Mouse (Mus musculus) forebrain, embryonic 15.5 days (tissue): Measurements from ENCODE around the gene Ddb1. TPM values are rescaled to one million over a fixed set of nuclear protein-coding genes. Genes with fewer than 3 reads are reported as not detected.

Experiments used
- ATAC-seq: fragments of 200-750 bp; cut with Nextera tagmentation; replicated peaks from 2 replicates; pipeline ENCODE4 v1.8.0; 2017; ENCODE audit warnings: mild to moderate bottlenecking, moderate TSS enrichment, moderate library complexity
- H3K27ac ChIP-seq: fragments of 300-500 bp; sonication (generic); replicated peaks from 2 replicates; pipeline ENCODE4 v1.5.1; 2015; ENCODE audit warnings: mild to moderate bottlenecking, inconsistent platforms
- H3K27me3 ChIP-seq: fragments of 300-500 bp; sonication (generic); 2 replicates; pipeline ENCODE4 v1.6.1; 2015; ENCODE audit warnings: inconsistent platforms
- H3K36me3 ChIP-seq: fragments of 300-500 bp; sonication (generic); 2 replicates; pipeline ENCODE4 v1.6.1; 2015; ENCODE audit warnings: mild to moderate bottlenecking, inconsistent platforms
- H3K4me1 ChIP-seq: fragments of 300-500 bp; sonication (generic); 2 replicates; pipeline ENCODE4 v1.6.1; 2015; ENCODE audit warnings: inconsistent platforms
- H3K4me2 ChIP-seq: fragments of 300-500 bp; sonication (generic); replicated peaks from 2 replicates; pipeline ENCODE4 v1.6.1; 2015; ENCODE audit warnings: mild to moderate bottlenecking, inconsistent platforms
- H3K4me3 ChIP-seq: fragments of 300-500 bp; sonication (generic); 2 replicates; pipeline ENCODE4 v1.5.1; 2015; ENCODE audit warnings: mild to moderate bottlenecking, inconsistent platforms
- H3K9ac ChIP-seq: fragments of 300-500 bp; sonication (generic); replicated peaks from 2 replicates; pipeline ENCODE4 v1.6.1; 2015; ENCODE audit warnings: mild to moderate bottlenecking, inconsistent platforms
- H3K9me3 ChIP-seq: fragments of 300-500 bp; sonication (generic); 2 replicates; pipeline ENCODE4 v1.6.1; 2016; ENCODE audit warnings: inconsistent platforms
- WGBS: fragments of 180-500 bp; shearing (Covaris S2); methylation state at CpG from one replicate; pipeline ENCODE4 v1.1.7; 2015; ENCODE audit warnings: mixed read lengths; 5-methylcytosine and 5-hydroxymethylcytosine counted together
- polyA plus RNA-seq: library from polyadenylated mRNA; unstranded; fragments of >200 nt; fragmentation: Nextera tagmentation; extraction: Ambion mirVana; gene quantifications from 2 replicates; pipeline ENCODE4 v1.2.1, GENCODE M21; 2015

The Ddb1 gene
- polyA plus RNA-seq, 1 experiment from 2014 or later = 264 TPM

GRCm38 (mm10) chr19:10599648-10600047 is 5.5 kb upstream of the Ddb1 start:
- WGBS = 90% methylated on average over 2 of the region's 2 CpGs
- H3K4me1 ChIP-seq = peaks cover 21% of the 10 kb centered on the region
- no peak overlapping the region for H3K27ac ChIP-seq
- no peak overlapping the region for H3K9ac ChIP-seq
- H3K36me3 ChIP-seq = peaks cover 12% of the 10 kb centered on the region; the same call in 1 of the 2 replicates
- no peak for ATAC-seq
- H3K4me2 ChIP-seq = no peak overlapping the region
- no peaks in the 10 kb centered on the region for H3K27me3 ChIP-seq
- no peak overlapping the region for H3K4me3 ChIP-seq
- no peaks in the 10 kb centered on the region for H3K9me3 ChIP-seq

GRCm38 (mm10) chr19:10602247-10602769 is 2.8 kb upstream of the Ddb1 start:
- peaks cover 36% of the 10 kb centered on the region for H3K4me1 ChIP-seq
- peak overlapping the region; percentile 95 for H3K27ac ChIP-seq
- peak overlapping the region; percentile 73 for H3K9ac ChIP-seq
- 2% methylated on average over 6 of the region's 6 CpGs for WGBS
- H3K9me3 ChIP-seq = no peaks in the 10 kb centered on the region
- no peaks in the 10 kb centered on the region for H3K27me3 ChIP-seq
- peak overlapping the region; percentile 71 for H3K4me2 ChIP-seq
- H3K36me3 ChIP-seq = no peaks in the 10 kb centered on the region
- H3K4me3 ChIP-seq = peak overlapping the region; percentile 38
- ATAC-seq = peak; percentile 20; the same call in 1 of the 2 replicates

GRCm38 (mm10) chr19:10602787-10603186 is 2.3 kb upstream of the Ddb1 start:
- Histone ChIP-seq H3K4me1 (peaks cover 36% of the 10 kb centered on the region), H3K36me3 (peaks cover 2% of the 10 kb centered on the region; the same call in 1 of the 2 replicates), H3K4me3 (peak overlapping the region; percentile 38), H3K9ac (peak overlapping the region; percentile 73), H3K27ac (peak overlapping the region; percentile 95), H3K9me3 (no peaks in the 10 kb centered on the region), H3K4me2 (peak overlapping the region; percentile 71), H3K27me3 (no peaks in the 10 kb centered on the region)
- ATAC-seq = peak; percentile 73
- WGBS = under 1% methylated on average over 9 of the region's 9 CpGs

GRCm38 (mm10) chr19:10603660-10604523 is 1.2 kb upstream of the Ddb1 start:
- no peaks in the 10 kb centered on the region for H3K27me3 ChIP-seq
- H3K4me1 ChIP-seq = peaks cover 36% of the 10 kb centered on the region
- ATAC-seq = no peak
- no peaks in the 10 kb centered on the region for H3K9me3 ChIP-seq
- H3K36me3 ChIP-seq = peaks cover 13% of the 10 kb centered on the region
- H3K27ac ChIP-seq = peak overlapping the region; percentile 95
- no peak overlapping the region for H3K4me2 ChIP-seq
- WGBS = 87% methylated on average over 18 of the region's 18 CpGs
- no peak overlapping the region for H3K4me3 ChIP-seq
- H3K9ac ChIP-seq = no peak overlapping the region

GRCm38 (mm10) chr19:10604534-10604933 is 593 bp upstream of the Ddb1 start:
- no peaks in the 10 kb centered on the region for H3K27me3 ChIP-seq
- peak overlapping the region; percentile 95 for H3K27ac ChIP-seq
- peaks cover 19% of the 10 kb centered on the region for H3K36me3 ChIP-seq
- peak overlapping the region; percentile 76 for H3K4me2 ChIP-seq
- H3K9ac ChIP-seq = peak overlapping the region; percentile 96
- peak overlapping the region; percentile 80 for H3K4me3 ChIP-seq
- no peak for ATAC-seq
- 49% methylated on average over 3 of the region's 3 CpGs for WGBS
- no peaks in the 10 kb centered on the region for H3K9me3 ChIP-seq
- peaks cover 36% of the 10 kb centered on the region for H3K4me1 ChIP-seq

- peak overlapping the region; percentile 80 for H3K4me3 ChIP-seq
- ATAC-seq = no peak; the same call in 1 of the 2 replicates
- no peaks in the 10 kb centered on the region for H3K9me3 ChIP-seq
- peak overlapping the region; percentile 95 for H3K27ac ChIP-seq
- H3K4me2 ChIP-seq = peak overlapping the region; percentile 76
- 8% methylated on average over 20 of the region's 20 CpGs for WGBS
- peaks cover 34% of the 10 kb centered on the region for H3K36me3 ChIP-seq
- H3K27me3 ChIP-seq = no peaks in the 10 kb centered on the region
- H3K4me1 ChIP-seq = peaks cover 36% of the 10 kb centered on the region
- peak overlapping the region; percentile 96 for H3K9ac ChIP-seq
Observed at GRCm38 (mm10) chr19:10605901-10606622, 935 bp downstream of the Ddb1 start.

- H3K9ac ChIP-seq = no peak overlapping the region
- no peak for ATAC-seq
- no peak overlapping the region for H3K4me3 ChIP-seq
- 88% methylated on average over 5 of the region's 5 CpGs for WGBS
- H3K27ac ChIP-seq = no peak overlapping the region
- H3K4me1 ChIP-seq = peaks cover 22% of the 10 kb centered on the region
- peaks cover 60% of the 10 kb centered on the region for H3K36me3 ChIP-seq
- no peak overlapping the region for H3K4me2 ChIP-seq
- no peaks in the 10 kb centered on the region for H3K27me3 ChIP-seq
- no peaks in the 10 kb centered on the region for H3K9me3 ChIP-seq
Observed at GRCm38 (mm10) chr19:10608573-10609240, 3.6 kb downstream of the Ddb1 start.

- H3K4me2 ChIP-seq = peak within 1 kb of the TSS; percentile 98
- peak within 1 kb of the TSS; percentile 55 for H3K9ac ChIP-seq
- H3K9me3 ChIP-seq = no peaks in the 10 kb centered on the region
- H3K36me3 ChIP-seq = peaks cover 11% of the 10 kb centered on the region
- ATAC-seq = peak; percentile 83
- no peaks in the 10 kb centered on the region for H3K27me3 ChIP-seq
- peaks cover 18% of the 10 kb centered on the region for H3K4me1 ChIP-seq
- WGBS = 2% methylated on average over 32 of the region's 32 CpGs
- H3K27ac ChIP-seq = no peak within 1 kb of the TSS; the same call in 1 of the 2 replicates
- H3K4me3 ChIP-seq = peak within 1 kb of the TSS; percentile 47
Observed at GRCm38 (mm10) chr19:10634106-10634871, 29.2 kb downstream of the Ddb1 start, which contains the start of gene Vwce. Gene Vwce, plus strand, starts transcription at chr19:10634213.

- peaks cover 5% of the 10 kb centered on the region; the same call in 1 of the 2 replicates for H3K36me3 ChIP-seq
- peak overlapping the region; percentile 47 for H3K4me3 ChIP-seq
- WGBS = 3% methylated on average over 21 of the region's 21 CpGs
- H3K4me2 ChIP-seq = peak overlapping the region; percentile 98
- H3K9me3 ChIP-seq = no peaks in the 10 kb centered on the region
- no peak overlapping the region; the same call in 1 of the 2 replicates for H3K27ac ChIP-seq
- H3K4me1 ChIP-seq = peaks cover 18% of the 10 kb centered on the region
- peak; percentile 88 for ATAC-seq
- H3K9ac ChIP-seq = peak overlapping the region; percentile 55
- H3K27me3 ChIP-seq = no peaks in the 10 kb centered on the region
Observed at GRCm38 (mm10) chr19:10634872-10635318, 29.8 kb downstream of the Ddb1 start.

GRCm38 (mm10) chr19:10637840-10638239 is 32.7 kb downstream of the Ddb1 start:
- Histone ChIP-seq H3K4me2 (no peak overlapping the region), H3K4me3 (no peak overlapping the region), H3K9me3 (no peaks in the 10 kb centered on the region), H3K27me3 (no peaks in the 10 kb centered on the region), H3K36me3 (no peaks in the 10 kb centered on the region), H3K9ac (no peak overlapping the region), H3K4me1 (peaks cover 18% of the 10 kb centered on the region), H3K27ac (no peak overlapping the region)
- ATAC-seq = no peak
- 74% methylated on average over 7 of the region's 7 CpGs for WGBS

- Histone ChIP-seq H3K4me3 (no peak overlapping the region), H3K36me3 (no peaks in the 10 kb centered on the region), H3K4me2 (no peak overlapping the region), H3K27me3 (no peaks in the 10 kb centered on the region), H3K4me1 (peaks cover 5% of the 10 kb centered on the region), H3K9me3 (no peaks in the 10 kb centered on the region), H3K9ac (no peak overlapping the region), H3K27ac (no peak overlapping the region)
- ATAC-seq = no peak
- 18% methylated on average over 5 of the region's 5 CpGs for WGBS
Observed at GRCm38 (mm10) chr19:10640080-10640479, 35.0 kb downstream of the Ddb1 start.
